Comparison of ENCODE assay signal across 1 mouse cellular context in genomic region chr1:136170109-136170508, GRCm38 (mm10).
TF ChIP-seq lines count a peak whose summit lies in the region.

No protein-coding gene starts in this region.

TF ChIP-seq in MEL, 35 proteins besides CTCF, POLR2A, EP300 and RAD21:
- TF ChIP-seq TAL1 (IDR thresholded peaks at IDR 0.05; ENCODE audit: low read length) = no peak
- no peak for TF ChIP-seq UBTF (IDR thresholded peaks at IDR 0.05; ENCODE audit: borderline replicate concordance, insufficient read depth, low read depth, low read length)
- peak; percentile 56 for TF ChIP-seq ZC3H11A (IDR thresholded peaks at IDR 0.05; ENCODE audit: low read depth, low read length)
- no peak for TF ChIP-seq ELF1 (IDR thresholded peaks at IDR 0.05; ENCODE audit: low read depth, low read length)
- TF ChIP-seq USF2 (IDR thresholded peaks at IDR 0.05; ENCODE audit: borderline replicate concordance in 1 of 2, insufficient read depth in 1 of 2, low read depth in 1 of 2, low read length in 2 of 2) = no peak
- TF ChIP-seq SMC3 (IDR thresholded peaks at IDR 0.05; ENCODE audit: low read depth, low read length) = peak; percentile 92
TF ChIP-seq in MEL: peak in this region for 2.
